Mouse (Mus musculus) c-Kit-negative CD71-positive TER-119-positive erythroid progenitor cells, embryonic 14.5 days (primary cell): ENCODE data around the gene Sar1a.

Experiments used
- DNase-seq: peaks from one replicate; pipeline ENCODE4 v3.0.0-alpha.2; 2013; ENCODE audit warnings: low read depth, low spot score

The Sar1a gene

GRCm38 (mm10) chr10:61680015-61680913 is at the start of gene Sar1a:
TSS of gene Sar1a (plus strand) at chr10:61680299.
- DNase-seq: peak; percentile 95

DNA sequence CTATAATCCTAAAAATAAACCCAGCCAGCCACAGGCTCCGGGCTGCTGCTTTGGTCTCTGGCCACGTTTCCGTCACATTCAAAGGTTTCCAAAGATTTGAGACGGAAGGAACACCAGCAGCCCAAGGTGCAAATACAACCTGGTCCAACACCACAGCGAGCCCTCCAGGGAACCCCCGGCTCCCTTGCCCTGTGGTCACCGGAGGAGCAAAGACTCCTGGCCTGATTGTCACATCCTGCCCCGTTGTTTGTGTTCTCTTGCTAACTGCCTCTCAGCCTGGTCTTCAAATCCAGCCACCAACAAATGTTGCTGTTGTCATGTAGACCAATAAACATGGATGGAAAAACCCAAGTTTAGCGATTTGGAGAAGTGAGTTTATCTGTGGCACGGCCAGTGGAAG is 47.7 kb upstream of the Sar1a start:
- no peak for DNase-seq

GRCm38 (mm10) chr10:61637055-61637454 is 43.0 kb upstream of the Sar1a start:
- no peak for DNase-seq

GRCm38 (mm10) chr10:61640363-61640762 is 39.7 kb upstream of the Sar1a start:
- DNase-seq: no peak

DNA sequence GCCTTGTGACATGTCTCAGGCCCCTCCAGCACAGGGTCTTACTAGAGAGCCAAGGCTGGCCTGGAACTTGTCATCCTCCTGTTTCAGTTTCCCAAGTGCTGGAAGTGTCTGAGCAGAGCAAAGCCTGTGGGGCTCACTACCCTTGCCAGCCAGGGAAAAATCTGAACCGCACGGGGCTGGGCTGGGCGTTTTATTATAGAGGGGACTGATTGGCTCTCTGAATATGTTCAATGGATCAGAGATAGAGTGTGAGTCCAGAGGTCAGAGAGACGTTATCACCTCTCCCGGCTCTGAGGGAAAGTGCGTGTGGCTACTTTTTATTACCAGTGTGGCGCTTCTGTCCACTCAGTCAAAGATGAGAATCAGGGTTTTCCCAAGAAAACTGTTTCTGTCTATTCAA is 33.5 kb upstream of the Sar1a start:
- no peak for DNase-seq

DNA sequence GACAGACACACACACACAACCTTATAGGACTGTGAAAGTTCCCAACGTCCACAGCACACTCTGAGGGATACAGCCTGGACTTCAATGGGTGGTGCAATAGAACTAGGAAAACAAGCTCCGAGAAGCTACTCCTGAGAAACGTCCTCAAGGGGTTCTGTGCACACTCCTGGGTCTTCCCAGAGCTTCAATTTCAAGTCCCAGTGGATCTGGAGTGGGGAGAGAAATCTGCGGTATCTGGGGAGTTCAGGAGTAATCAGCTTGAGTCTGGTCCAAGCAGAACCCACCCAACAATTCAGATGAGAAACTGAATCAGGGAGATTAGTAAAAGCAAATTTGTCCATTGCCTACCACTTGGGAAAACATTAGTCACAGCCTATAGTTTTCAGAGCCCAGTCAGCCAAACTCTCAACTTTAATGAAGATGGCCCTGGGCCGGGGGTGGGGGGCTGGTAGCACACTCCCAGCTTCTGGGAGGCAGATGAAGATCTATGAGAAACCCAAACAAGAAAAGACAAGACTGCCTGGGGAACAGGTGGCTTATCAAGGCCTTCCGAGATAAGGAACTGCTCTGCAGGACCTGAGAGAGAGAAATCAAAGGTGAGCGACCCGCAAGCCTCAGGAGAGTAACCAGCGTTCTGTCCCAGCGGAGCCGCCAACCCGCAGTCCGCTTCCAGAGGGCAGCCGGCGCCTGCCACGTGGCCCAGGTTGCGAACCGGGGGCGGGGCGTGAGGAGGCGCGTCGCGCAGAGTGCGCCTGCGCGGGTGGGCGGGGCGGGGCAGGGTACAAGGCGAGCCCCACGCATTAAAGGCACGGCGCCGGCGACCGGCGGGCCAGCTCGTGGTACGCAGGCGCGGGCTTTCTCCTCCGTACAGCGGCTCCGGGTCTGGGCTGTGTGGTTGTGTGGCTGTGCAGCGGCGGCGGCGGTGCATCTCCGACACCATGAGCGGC is 32.0 kb upstream of the Sar1a start, which contains the start of gene Ppa1:
Gene Ppa1 (plus strand): TSS at position 763 of the 947 bp plus-strand sequence.
- peak; percentile 81 for DNase-seq

DNA sequence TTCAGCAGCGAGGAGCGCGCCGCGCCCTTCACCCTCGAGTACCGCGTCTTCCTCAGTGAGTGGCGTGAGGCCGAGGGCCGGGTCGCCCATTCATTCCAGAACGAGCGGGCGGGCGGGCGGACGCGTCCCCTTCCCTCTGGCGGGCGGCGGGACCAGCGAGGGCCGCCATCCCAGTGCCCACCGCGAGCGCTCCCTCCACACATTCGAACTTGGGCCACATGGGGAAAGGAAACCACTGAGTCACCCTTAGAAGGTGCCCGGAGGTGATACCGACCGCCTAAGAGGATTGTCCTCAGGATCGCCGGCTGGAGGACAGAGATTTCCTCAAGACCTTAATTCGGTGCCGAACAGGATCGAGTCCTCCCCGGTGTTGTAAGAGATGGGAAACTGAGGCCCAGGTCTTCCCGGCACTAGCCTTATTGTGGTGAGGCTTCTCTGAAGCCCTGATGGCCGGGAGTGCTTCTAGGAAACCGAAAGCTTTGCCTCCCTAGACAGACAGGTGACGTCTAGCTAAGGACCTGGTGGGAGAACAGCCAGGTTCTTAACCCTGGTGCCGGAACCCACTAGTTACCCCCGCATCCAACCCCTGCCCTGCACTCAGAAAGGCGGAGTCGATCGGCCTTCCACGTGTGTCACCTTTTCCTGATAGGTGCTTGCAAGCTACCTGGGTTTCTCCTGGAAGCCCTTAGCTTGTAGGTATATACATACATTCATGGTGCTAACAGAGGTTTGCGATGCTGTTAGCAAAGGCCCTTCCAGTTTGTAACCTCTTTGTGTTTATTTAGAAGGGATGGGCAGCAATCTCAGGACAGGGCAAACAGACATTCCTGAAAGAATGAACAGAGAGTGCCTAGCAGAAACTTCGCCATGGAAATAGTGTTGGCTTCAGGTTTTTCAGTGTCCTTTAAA is 31.1 kb upstream of the Sar1a start:
- peak; percentile 60 for DNase-seq

DNA sequence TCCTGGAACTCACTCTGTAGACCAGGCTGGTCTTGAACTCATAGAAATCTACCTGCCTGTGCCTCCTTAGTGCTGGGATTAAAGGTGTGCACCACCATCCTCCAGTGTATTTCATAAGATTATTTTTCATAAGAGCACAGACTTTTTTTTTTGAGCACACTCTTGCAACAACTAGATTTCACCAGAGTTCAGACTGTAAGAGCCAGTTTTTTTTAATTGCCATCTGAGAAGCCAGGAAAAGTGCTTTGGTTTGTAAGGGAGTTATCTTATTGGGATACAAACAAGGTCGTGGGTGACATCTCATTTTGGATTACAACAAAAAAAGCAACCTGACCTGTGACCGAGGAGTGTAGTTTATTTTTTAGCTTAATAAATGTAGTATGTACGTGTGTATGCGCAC is 26.0 kb upstream of the Sar1a start:
- DNase-seq: no peak

- DNase-seq: no peak
Measured at GRCm38 (mm10) chr10:61654691-61655090, 25.4 kb upstream of the Sar1a start.

- no peak for DNase-seq
Measured at GRCm38 (mm10) chr10:61655188-61655587, 24.9 kb upstream of the Sar1a start.

DNA sequence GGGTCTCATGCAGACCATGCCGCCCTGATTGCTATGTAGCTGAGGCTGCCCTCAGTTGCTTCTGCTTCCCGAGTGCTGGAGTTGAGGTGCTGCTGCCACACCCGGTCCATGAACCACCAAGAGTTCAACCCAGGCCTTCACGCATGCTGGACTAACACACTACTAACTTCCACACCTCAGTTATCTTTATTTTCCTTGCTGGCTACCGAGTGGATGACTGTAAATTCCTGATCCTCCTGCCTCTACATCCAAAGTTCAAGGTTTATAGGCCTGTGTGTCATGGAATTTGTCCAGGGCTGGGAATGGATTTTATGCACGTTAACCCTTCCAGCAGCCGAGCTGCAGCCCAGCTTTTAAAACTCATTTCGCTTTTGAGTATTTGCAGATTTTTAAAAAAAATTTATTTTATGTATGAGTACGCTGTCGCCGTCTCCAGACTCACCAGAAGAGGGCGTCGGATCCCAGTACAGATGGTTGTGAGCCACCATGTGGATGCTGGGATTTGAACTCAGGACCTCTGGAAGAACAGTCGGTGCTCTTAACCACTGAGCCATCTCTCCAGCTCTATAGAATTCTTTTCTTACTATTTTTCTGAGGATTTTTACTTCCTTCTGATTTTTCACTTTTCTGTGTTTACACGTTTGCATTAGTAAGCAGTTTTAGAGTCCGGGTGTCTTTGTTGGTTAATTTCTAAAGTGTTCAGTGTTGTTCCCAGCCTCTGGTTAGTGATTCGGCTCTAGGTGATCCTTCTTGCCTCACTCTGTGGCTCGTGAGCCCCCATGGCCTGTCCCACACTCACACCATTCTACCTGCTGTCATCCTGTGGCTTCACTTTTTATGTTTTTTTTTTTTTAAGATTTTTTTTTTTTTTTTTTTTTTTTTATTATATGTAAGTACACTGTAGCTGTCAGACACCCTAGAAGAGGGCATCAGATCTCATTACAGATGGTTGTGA is 22.9 kb upstream of the Sar1a start:
- no peak for DNase-seq

- no peak for DNase-seq
Measured at GRCm38 (mm10) chr10:61657985-61658384, 22.1 kb upstream of the Sar1a start.

DNA sequence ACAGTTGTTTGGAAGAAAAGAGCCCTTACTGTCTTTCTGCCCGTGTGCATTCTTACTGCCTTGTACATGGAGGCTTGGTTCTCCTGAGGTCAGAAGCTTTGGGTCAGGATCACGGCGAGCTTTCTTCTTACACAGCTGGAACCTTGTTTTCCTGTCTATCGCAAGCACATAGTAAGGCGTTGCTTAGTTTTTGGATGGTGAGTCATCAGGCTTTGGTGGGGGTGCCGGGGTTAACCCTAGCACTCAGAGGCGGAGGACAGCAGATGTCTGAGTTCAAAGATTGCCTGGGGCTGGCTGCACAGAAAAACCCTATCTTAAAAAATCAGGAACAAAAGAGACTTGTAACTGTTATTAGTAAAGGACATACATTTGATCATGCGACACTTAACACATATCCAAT is 18.2 kb upstream of the Sar1a start:
- no peak for DNase-seq

DNA sequence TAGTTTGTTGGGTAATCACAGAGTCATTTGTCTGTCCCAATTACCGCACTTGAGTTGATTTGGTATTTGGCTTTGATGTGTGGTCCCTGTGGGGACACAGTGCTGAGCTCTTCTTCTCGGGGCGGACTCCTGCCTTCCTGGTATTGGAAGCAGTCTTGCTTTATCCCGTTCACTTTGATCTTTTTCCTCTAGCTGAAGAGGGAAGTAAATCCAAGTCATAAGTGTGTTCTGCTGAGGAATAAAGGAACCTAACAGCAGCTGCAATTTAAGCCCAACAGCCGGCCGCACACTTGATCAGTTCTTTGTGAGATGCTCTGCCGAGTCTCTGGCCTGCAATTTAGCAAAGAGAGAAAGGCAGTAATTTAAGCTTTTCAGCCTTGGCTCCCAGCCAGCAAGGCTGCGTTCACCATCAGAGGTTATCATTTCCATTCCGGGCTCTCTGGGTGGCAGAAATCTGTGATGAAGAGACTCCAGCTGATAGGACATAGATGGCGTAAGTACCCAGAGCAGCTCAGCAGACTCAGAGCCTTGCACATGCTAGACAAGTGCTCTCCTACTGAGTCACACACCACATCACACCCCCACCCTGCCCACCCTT is 17.6 kb upstream of the Sar1a start:
- no peak for DNase-seq

DNA sequence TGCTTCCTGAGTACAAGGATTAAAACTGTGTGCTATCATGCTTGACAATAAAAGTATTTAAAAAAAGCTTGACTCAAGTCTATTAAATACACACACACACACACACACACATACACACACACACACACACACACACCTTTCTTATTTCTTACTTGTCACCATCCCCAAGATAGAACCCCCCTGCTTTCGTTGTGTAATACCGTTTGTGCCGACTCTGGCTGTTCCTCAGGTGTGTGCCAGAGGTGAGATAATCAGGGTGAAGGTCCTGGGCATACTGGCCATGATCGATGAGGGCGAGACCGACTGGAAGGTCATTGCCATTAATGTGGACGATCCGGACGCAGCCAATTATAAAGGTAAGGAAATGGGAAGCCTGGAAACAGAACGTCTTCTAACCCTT is 15.0 kb upstream of the Sar1a start:
- no peak for DNase-seq

DNA sequence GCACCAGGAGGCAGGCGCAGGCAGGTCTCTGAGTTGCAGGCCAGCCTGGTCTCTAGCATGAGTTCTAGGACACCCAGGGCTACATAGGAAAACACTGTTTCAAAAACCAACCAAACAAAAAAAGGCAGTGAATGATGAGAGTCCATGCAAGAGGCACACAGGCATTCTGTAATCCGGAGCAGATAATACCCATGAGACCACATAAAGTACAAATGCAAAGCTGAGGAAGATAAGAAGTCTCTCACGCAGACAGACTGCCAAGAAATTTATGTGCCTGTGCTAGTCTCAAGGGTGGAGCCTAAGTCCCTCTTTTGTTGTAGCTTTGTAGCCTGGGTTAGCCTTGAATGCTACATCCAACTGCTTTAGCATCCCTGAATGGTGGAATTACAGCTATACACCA is 14.4 kb upstream of the Sar1a start:
- no peak for DNase-seq

DNA sequence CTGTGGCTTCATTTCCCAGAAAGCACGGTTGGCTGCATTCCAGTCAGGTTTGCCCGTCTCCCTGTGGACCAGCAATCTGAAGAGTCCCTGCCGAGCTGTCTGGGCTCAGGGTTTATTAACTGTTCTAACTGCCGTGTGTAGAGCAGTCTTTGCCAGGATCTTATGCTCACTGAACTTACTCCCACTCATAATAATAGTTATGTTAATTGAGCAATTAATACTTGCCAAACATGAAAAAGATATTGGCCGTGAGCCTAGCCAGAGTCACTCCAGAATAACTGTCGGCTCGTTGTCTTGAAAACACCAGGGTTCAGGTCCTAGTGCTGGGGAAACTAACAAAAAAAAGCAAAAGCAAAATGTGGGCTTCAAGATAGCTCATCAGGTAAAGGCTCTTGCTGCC is 10.8 kb upstream of the Sar1a start:
- DNase-seq: no peak

DNA sequence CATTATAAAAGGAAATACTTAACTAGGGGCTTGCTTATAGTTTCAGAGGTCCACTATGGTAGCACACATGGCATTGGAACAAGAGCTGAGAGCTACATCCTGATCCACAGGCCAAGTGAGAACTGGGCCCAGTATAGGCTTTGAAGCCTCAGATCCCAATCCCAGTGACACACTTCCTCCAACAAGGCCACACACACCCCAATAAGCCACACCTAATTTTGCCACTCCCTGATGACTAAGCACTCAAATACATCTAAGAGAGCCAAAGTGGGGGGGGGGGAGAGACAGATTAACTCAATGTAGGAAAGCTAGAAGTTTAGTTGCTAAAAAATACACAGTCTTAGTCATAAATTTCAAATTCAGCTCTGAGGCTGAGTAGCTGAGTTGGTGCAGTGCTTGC is 10.2 kb upstream of the Sar1a start:
- no peak for DNase-seq

DNA sequence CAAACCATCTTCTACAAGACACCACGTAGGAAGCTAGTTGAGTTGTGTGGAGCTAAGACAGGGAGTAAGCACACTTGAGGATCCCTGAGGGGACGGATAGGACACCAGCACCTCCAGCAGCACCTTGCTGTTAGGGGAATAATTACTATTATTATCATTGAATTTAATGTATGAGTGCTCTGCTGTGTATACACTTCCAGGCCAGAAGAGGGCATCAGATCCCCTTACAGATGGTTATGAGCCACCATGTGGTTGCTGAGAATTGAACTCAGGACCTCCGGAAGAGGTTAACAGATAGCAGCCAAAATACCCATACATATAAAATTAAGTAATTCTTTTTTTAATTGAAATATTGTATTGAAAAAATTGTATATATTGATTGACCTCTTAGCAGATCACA is 9.3 kb upstream of the Sar1a start:
- no peak for DNase-seq

GRCm38 (mm10) chr10:61675935-61676334 is 4.2 kb upstream of the Sar1a start:
- DNase-seq: no peak
